Mouse (Mus musculus) heart, postnatal 0 days (tissue): ENCODE measurements at regions not wholly inside any gene's neighbourhood (a gene's known extent, or its start where the extent isn't known, plus 50 kb on each side); places are given as distances from the start of the nearest gene placed in this dataset.

Experiments used
- CTCF ChIP-seq: IDR thresholded peaks from 2 replicates; pipeline ENCODE4 v1.5.1; 2016; ENCODE audit warnings: antibody characterized with exemption, control low read depth, low read depth
- EP300 ChIP-seq: IDR thresholded peaks from 2 replicates; pipeline ENCODE4 v1.6.1; 2016; ENCODE audit warnings: antibody characterized with exemption, low read depth

DNA sequence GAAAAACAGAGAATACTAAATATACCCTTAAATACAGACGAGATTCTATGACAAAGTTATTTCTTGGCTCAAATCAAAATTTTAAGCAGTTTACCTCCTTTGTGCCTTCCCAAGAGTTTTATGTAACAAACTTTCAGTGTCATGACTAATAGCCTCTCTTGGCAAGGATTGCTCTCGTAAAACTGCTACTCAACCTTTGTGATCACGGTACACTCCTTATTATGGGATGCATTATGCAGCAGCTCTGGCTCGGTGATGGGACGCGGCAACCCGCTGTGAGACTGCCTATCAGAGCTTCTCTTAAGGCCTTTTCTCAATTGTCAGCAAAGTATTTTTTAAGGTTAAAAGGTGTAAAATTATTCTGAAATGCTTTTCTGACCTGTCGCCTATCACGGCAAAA, 59.8 kb upstream of the Spaca7 start:
- TF ChIP-seq CTCF (no peak), EP300 (no peak)
